Mouse (Mus musculus): Measurements from ENCODE around the gene Gabbr1. TPM values are rescaled to one million over a fixed set of nuclear protein-coding genes. Genes with fewer than 3 reads are reported as not detected.

Gene Gabbr1
- total and polyA plus RNA-seq, 3 experiments = 2.1 to 11.6 (median 4.7) TPM

- Histone ChIP-seq H3K27me3 (replicated peaks) (no peaks in the 10 kb centered on the region), H3K4me1 (ENCODE audit: control insufficient read depth in 1 of 2, insufficient read depth in 2 of 2) (peaks cover 2 to 33% of the 10 kb centered on the region in 2 experiments; a peak in 2 of 4 replicates), H3K4me3 (replicated peaks in 1 of 3; ENCODE audit: low read depth in 2 of 3, low read length in 2 of 3, poor library complexity in 1 of 3) (no peak overlapping the region), H3K79me2 (replicated peaks; ENCODE audit: control insufficient read depth, extremely low read depth, insufficient read depth, poor library complexity, severe bottlenecking) (no peaks in the 10 kb centered on the region), H3K4me2 (ENCODE audit: insufficient read depth, low read depth, poor library complexity, severe bottlenecking) (no peak overlapping the region), H3K9ac (ENCODE audit: insufficient read depth, low read depth) (no peak overlapping the region), H3K27ac (ENCODE audit: insufficient read depth, low read depth) (no peak overlapping the region), H3K36me3 (replicated peaks in 1 of 2; ENCODE audit: control insufficient read depth in 1 of 2, insufficient read depth in 1 of 2, low read length in 1 of 2) (no peaks in the 10 kb centered on the region), H3K9me3 (replicated peaks; ENCODE audit: low read length) (no peaks in the 10 kb centered on the region)
- dilution Hi-C loops (cut with MboI; ENCODE audit: extremely low pct_ligation_motif_present, extremely low pct_unique_long_range_greater_than_20kb, low sequenced_read_pairs) (no loop called here), in situ Hi-C loops (cut with MboI; ENCODE audit: low pct_ligation_motif_present, low pct_unique_long_range_greater_than_20kb, low sequenced_read_pairs) (loop anchor here (10.0 kb wide), 1 partner anchor 82 kb away; no protein-coding TSS in a partner anchor)
- TF ChIP-seq RAD21 (IDR thresholded peaks at IDR 0.05; ENCODE audit: low read depth, low read length) = peak; percentile 76
- peak; percentile 14; the same call in 1 of the 2 replicates for TF ChIP-seq IRF4 (IDR thresholded peaks at IDR 0.05; ENCODE audit: low read depth, low read length)
- no peak for TF ChIP-seq TBP (conservative IDR thresholded peaks at IDR 0.05; ENCODE audit: low read depth, low read length)
- peak; percentile 79 to 90 for TF ChIP-seq CTCF (conservative IDR thresholded peaks at IDR 0.05 in 1 of 2, IDR thresholded peaks at IDR 0.05 in 1 of 2; ENCODE audit: low read depth in 2 of 2, low read length in 2 of 2)
- 0 out of 2 replicates have a peak, but pooled peaks have one; percentile 15 for TF ChIP-seq ELF1 (IDR thresholded peaks at IDR 0.05; ENCODE audit: low read depth, low read length)
- peak; percentile 88 for TF ChIP-seq SMC3 (IDR thresholded peaks at IDR 0.05; ENCODE audit: low read depth, low read length)
- no peak for TF ChIP-seq ZC3H11A (IDR thresholded peaks at IDR 0.05; ENCODE audit: low read depth, low read length)
- DNase-seq (ENCODE audit: extremely low read depth) = peak; percentile 78
Observed at GRCm38 (mm10) chr17:36997033-36997735, 48.6 kb upstream of the Gabbr1 start.

GRCm38 (mm10) chr17:36998477-36998876 is 47.3 kb upstream of the Gabbr1 start:
- no peaks in the 10 kb centered on the region for H3K79me2 ChIP-seq (replicated peaks; ENCODE audit: control insufficient read depth, extremely low read depth, insufficient read depth, poor library complexity, severe bottlenecking)
- H3K9ac ChIP-seq (ENCODE audit: insufficient read depth, low read depth) = no peak overlapping the region
- in situ Hi-C loops (cut with MboI; ENCODE audit: low pct_ligation_motif_present, low pct_unique_long_range_greater_than_20kb, low sequenced_read_pairs) = loop anchor here (10.0 kb wide), 1 partner anchor 84 kb away; no protein-coding TSS in a partner anchor
- TF ChIP-seq JUND (conservative IDR thresholded peaks at IDR 0.05; ENCODE audit: low read depth, low read length) (no peak), CHD1 (IDR thresholded peaks at IDR 0.05; ENCODE audit: low read depth, low read length) (no peak), RCOR1 (conservative IDR thresholded peaks at IDR 0.05; ENCODE audit: low read depth, low read length) (no peak), IRF4 (IDR thresholded peaks at IDR 0.05; ENCODE audit: low read depth, low read length) (no peak), MAX (IDR thresholded peaks at IDR 0.05; ENCODE audit: low read length) (no peak), MXI1 (IDR thresholded peaks at IDR 0.05; ENCODE audit: low read depth, low read length) (no peak), RAD21 (IDR thresholded peaks at IDR 0.05; ENCODE audit: low read depth, low read length) (no peak), USF2 (conservative IDR thresholded peaks at IDR 0.05; ENCODE audit: low read depth, low read length) (no peak), ZC3H11A (IDR thresholded peaks at IDR 0.05; ENCODE audit: low read depth, low read length) (no peak), MAZ (IDR thresholded peaks at IDR 0.05; ENCODE audit: low read depth, low read length) (no peak), ZNF384 (IDR thresholded peaks at IDR 0.05; ENCODE audit: low read depth, low read length) (no peak)
- H3K27ac ChIP-seq (ENCODE audit: insufficient read depth, low read depth) = no peak overlapping the region
- no peaks in the 10 kb centered on the region for H3K27me3 ChIP-seq (replicated peaks)
- DNase-seq (ENCODE audit: extremely low read depth) = no peak
- H3K9me3 ChIP-seq (replicated peaks; ENCODE audit: low read length) = no peaks in the 10 kb centered on the region
- H3K4me1 ChIP-seq (ENCODE audit: control insufficient read depth in 1 of 2, insufficient read depth in 2 of 2) = peaks cover 0 to 26% of the 10 kb centered on the region in 2 experiments; a peak in 2 of 4 replicates
- dilution Hi-C loops (cut with MboI; ENCODE audit: extremely low pct_ligation_motif_present, extremely low pct_unique_long_range_greater_than_20kb, low sequenced_read_pairs) = no loop called here
- no peak overlapping the region for H3K4me3 ChIP-seq (replicated peaks in 1 of 3; ENCODE audit: low read depth in 2 of 3, low read length in 2 of 3, poor library complexity in 1 of 3)
- H3K4me2 ChIP-seq (ENCODE audit: insufficient read depth, low read depth, poor library complexity, severe bottlenecking) = no peak overlapping the region
- H3K36me3 ChIP-seq (replicated peaks in 1 of 2; ENCODE audit: control insufficient read depth in 1 of 2, insufficient read depth in 1 of 2, low read length in 1 of 2) = no peaks in the 10 kb centered on the region
